Mouse (Mus musculus): ENCODE measurements around the gene Taok2. TPM values are rescaled to one million over a fixed set of nuclear protein-coding genes. Genes with fewer than 3 reads are reported as not detected.
A peak's percentile ranks its signal among the peaks of the same experiment; 100 is the strongest.

The Taok2 gene
- polyA plus RNA-seq (2015; fragmentation: Nextera tagmentation; extraction: Ambion mirVana): 55.8 and 58.3 TPM in 2 replicates

GRCm38 (mm10) chr7:126884286-126885164 is at the start of gene Taok2:
Gene Taok2, minus strand, starts transcription at chr7:126884703.
- peak within 1 kb of the TSS; percentile 95 for H3K27ac ChIP-seq (ENCODE audit: low read length)
- no peaks in the 10 kb centered on the region for H3K9me3 ChIP-seq (ENCODE audit: control insufficient read depth, low read length)
- H3K4me3 ChIP-seq (ENCODE audit: low read length): peak within 1 kb of the TSS; percentile 76
- H3K27me3 ChIP-seq (ENCODE audit: control insufficient read depth, insufficient read depth, low read depth, low read length): no peaks in the 10 kb centered on the region
- H3K9ac ChIP-seq (ENCODE audit: low read length): peak within 1 kb of the TSS; percentile 88
- under 1% methylated on average over 54 of the region's 56 CpGs for WGBS
- H3K4me2 ChIP-seq (ENCODE audit: low read depth, low read length): peak within 1 kb of the TSS; percentile 65
- peaks cover 19% of the 10 kb centered on the region for H3K4me1 ChIP-seq (replicated peaks; ENCODE audit: control insufficient read depth, insufficient read depth, low read length)
- H3K36me3 ChIP-seq (ENCODE audit: control insufficient read depth, insufficient read depth, low read length): peaks cover 4% of the 10 kb centered on the region
- ATAC-seq (ENCODE audit: low read depth): peak; percentile 98

GRCm38 (mm10) chr7:126932652-126933051 is 48.1 kb upstream of the Taok2 start:
- 83% methylated on average over 2 of the region's 2 CpGs for WGBS
- no peak overlapping the region for H3K27ac ChIP-seq (ENCODE audit: low read length)
- H3K9me3 ChIP-seq (ENCODE audit: control insufficient read depth, low read length): no peaks in the 10 kb centered on the region
- no peaks in the 10 kb centered on the region for H3K27me3 ChIP-seq (ENCODE audit: control insufficient read depth, insufficient read depth, low read depth, low read length)
- no peak overlapping the region for H3K4me3 ChIP-seq (ENCODE audit: low read length)
- ATAC-seq (ENCODE audit: low read depth): no peak
- H3K36me3 ChIP-seq (ENCODE audit: control insufficient read depth, insufficient read depth, low read length): peaks cover 9% of the 10 kb centered on the region
- H3K4me2 ChIP-seq (ENCODE audit: low read depth, low read length): no peak overlapping the region
- no peak overlapping the region for H3K9ac ChIP-seq (ENCODE audit: low read length)
- H3K4me1 ChIP-seq (replicated peaks; ENCODE audit: control insufficient read depth, insufficient read depth, low read length): peaks cover 7% of the 10 kb centered on the region

GRCm38 (mm10) chr7:126929046-126929445 is 44.5 kb upstream of the Taok2 start:
- no peaks in the 10 kb centered on the region for H3K36me3 ChIP-seq (ENCODE audit: control insufficient read depth, insufficient read depth, low read length)
- peaks cover 7% of the 10 kb centered on the region for H3K4me1 ChIP-seq (replicated peaks; ENCODE audit: control insufficient read depth, insufficient read depth, low read length)
- no peaks in the 10 kb centered on the region for H3K27me3 ChIP-seq (ENCODE audit: control insufficient read depth, insufficient read depth, low read depth, low read length)
- H3K9me3 ChIP-seq (ENCODE audit: control insufficient read depth, low read length): no peaks in the 10 kb centered on the region
- peak overlapping the region; percentile 93 for H3K4me3 ChIP-seq (ENCODE audit: low read length)
- peak overlapping the region; percentile 73 for H3K27ac ChIP-seq (ENCODE audit: low read length)
- peak; percentile 68 for ATAC-seq (ENCODE audit: low read depth)
- WGBS: under 1% methylated on average over 24 of the region's 27 CpGs
- H3K9ac ChIP-seq (ENCODE audit: low read length): peak overlapping the region; percentile 87
- H3K4me2 ChIP-seq (ENCODE audit: low read depth, low read length): peak overlapping the region; percentile 97

- Histone ChIP-seq H3K4me1 (replicated peaks; ENCODE audit: control insufficient read depth, insufficient read depth, low read length) (peaks cover 7% of the 10 kb centered on the region), H3K4me3 (ENCODE audit: low read length) (peak within 1 kb of the TSS; percentile 93), H3K36me3 (ENCODE audit: control insufficient read depth, insufficient read depth, low read length) (no peaks in the 10 kb centered on the region), H3K27ac (ENCODE audit: low read length) (peak within 1 kb of the TSS; percentile 73), H3K9me3 (ENCODE audit: control insufficient read depth, low read length) (no peaks in the 10 kb centered on the region), H3K27me3 (ENCODE audit: control insufficient read depth, insufficient read depth, low read depth, low read length) (no peaks in the 10 kb centered on the region), H3K4me2 (ENCODE audit: low read depth, low read length) (peak within 1 kb of the TSS; percentile 97), H3K9ac (ENCODE audit: low read length) (peak within 1 kb of the TSS; percentile 87)
- 3% methylated on average over 53 of the region's 56 CpGs for WGBS
- ATAC-seq (ENCODE audit: low read depth): peak; percentile 99
Measured at GRCm38 (mm10) chr7:126928384-126929037, 44.0 kb upstream of the Taok2 start, which contains the start of gene Kctd13. Gene Kctd13, plus strand, starts transcription at chr7:126928879.

- peaks cover 7% of the 10 kb centered on the region for H3K4me1 ChIP-seq (replicated peaks; ENCODE audit: control insufficient read depth, insufficient read depth, low read length)
- H3K9me3 ChIP-seq (ENCODE audit: control insufficient read depth, low read length): no peaks in the 10 kb centered on the region
- no peaks in the 10 kb centered on the region for H3K36me3 ChIP-seq (ENCODE audit: control insufficient read depth, insufficient read depth, low read length)
- ATAC-seq (ENCODE audit: low read depth): no peak
- WGBS: 21% methylated on average over 3 of the region's 3 CpGs
- H3K4me2 ChIP-seq (ENCODE audit: low read depth, low read length): no peak overlapping the region
- no peak overlapping the region for H3K27ac ChIP-seq (ENCODE audit: low read length)
- no peaks in the 10 kb centered on the region for H3K27me3 ChIP-seq (ENCODE audit: control insufficient read depth, insufficient read depth, low read depth, low read length)
- no peak overlapping the region for H3K9ac ChIP-seq (ENCODE audit: low read length)
- H3K4me3 ChIP-seq (ENCODE audit: low read length): no peak overlapping the region
Measured at GRCm38 (mm10) chr7:126926299-126926698, 41.8 kb upstream of the Taok2 start.

GRCm38 (mm10) chr7:126923999-126924398 is 39.5 kb upstream of the Taok2 start:
- no peak overlapping the region for H3K4me2 ChIP-seq (ENCODE audit: low read depth, low read length)
- H3K4me1 ChIP-seq (replicated peaks; ENCODE audit: control insufficient read depth, insufficient read depth, low read length): no peaks in the 10 kb centered on the region
- no peaks in the 10 kb centered on the region for H3K27me3 ChIP-seq (ENCODE audit: control insufficient read depth, insufficient read depth, low read depth, low read length)
- no peak for ATAC-seq (ENCODE audit: low read depth)
- H3K27ac ChIP-seq (ENCODE audit: low read length): no peak overlapping the region
- no peaks in the 10 kb centered on the region for H3K36me3 ChIP-seq (ENCODE audit: control insufficient read depth, insufficient read depth, low read length)
- H3K4me3 ChIP-seq (ENCODE audit: low read length): no peak overlapping the region
- no peak overlapping the region for H3K9ac ChIP-seq (ENCODE audit: low read length)
- 64% methylated on average over 5 of the region's 5 CpGs for WGBS
- no peaks in the 10 kb centered on the region for H3K9me3 ChIP-seq (ENCODE audit: control insufficient read depth, low read length)

- Histone ChIP-seq H3K4me3 (ENCODE audit: low read length) (no peak within 1 kb of the TSS), H3K4me2 (ENCODE audit: low read depth, low read length) (no peak within 1 kb of the TSS), H3K36me3 (ENCODE audit: control insufficient read depth, insufficient read depth, low read length) (no peaks in the 10 kb centered on the region), H3K9me3 (ENCODE audit: control insufficient read depth, low read length) (no peaks in the 10 kb centered on the region), H3K9ac (ENCODE audit: low read length) (no peak within 1 kb of the TSS), H3K4me1 (replicated peaks; ENCODE audit: control insufficient read depth, insufficient read depth, low read length) (no peaks in the 10 kb centered on the region), H3K27me3 (ENCODE audit: control insufficient read depth, insufficient read depth, low read depth, low read length) (no peaks in the 10 kb centered on the region), H3K27ac (ENCODE audit: low read length) (no peak within 1 kb of the TSS)
- ATAC-seq (ENCODE audit: low read depth): peak; percentile 38; the same call in 1 of the 2 replicates
- WGBS: 36% methylated on average over 5 of the region's 5 CpGs
Measured at GRCm38 (mm10) chr7:126922624-126923060, 38.1 kb upstream of the Taok2 start, which contains the start of gene Tmem219. Gene Tmem219, minus strand, starts transcription at chr7:126922917.

- no peak for ATAC-seq (ENCODE audit: low read depth)
- Histone ChIP-seq H3K36me3 (ENCODE audit: control insufficient read depth, insufficient read depth, low read length) (no peaks in the 10 kb centered on the region), H3K27ac (ENCODE audit: low read length) (no peak overlapping the region), H3K4me2 (ENCODE audit: low read depth, low read length) (no peak overlapping the region), H3K4me1 (replicated peaks; ENCODE audit: control insufficient read depth, insufficient read depth, low read length) (no peaks in the 10 kb centered on the region), H3K9me3 (ENCODE audit: control insufficient read depth, low read length) (no peaks in the 10 kb centered on the region), H3K9ac (ENCODE audit: low read length) (no peak overlapping the region), H3K27me3 (ENCODE audit: control insufficient read depth, insufficient read depth, low read depth, low read length) (no peaks in the 10 kb centered on the region), H3K4me3 (ENCODE audit: low read length) (no peak overlapping the region)
- 58% methylated on average over 2 of the region's 2 CpGs for WGBS
Measured at GRCm38 (mm10) chr7:126921563-126921962, 37.1 kb upstream of the Taok2 start.

- no peak for ATAC-seq (ENCODE audit: low read depth)
- Histone ChIP-seq H3K4me3 (ENCODE audit: low read length) (no peak overlapping the region), H3K27ac (ENCODE audit: low read length) (no peak overlapping the region), H3K4me1 (replicated peaks; ENCODE audit: control insufficient read depth, insufficient read depth, low read length) (no peaks in the 10 kb centered on the region), H3K9me3 (ENCODE audit: control insufficient read depth, low read length) (no peaks in the 10 kb centered on the region), H3K9ac (ENCODE audit: low read length) (no peak overlapping the region), H3K27me3 (ENCODE audit: control insufficient read depth, insufficient read depth, low read depth, low read length) (no peaks in the 10 kb centered on the region), H3K4me2 (ENCODE audit: low read depth, low read length) (no peak overlapping the region), H3K36me3 (ENCODE audit: control insufficient read depth, insufficient read depth, low read length) (no peaks in the 10 kb centered on the region)
- WGBS: 64% methylated on average over 4 of the region's 4 CpGs
Measured at GRCm38 (mm10) chr7:126919973-126920372, 35.5 kb upstream of the Taok2 start.

All from lung, embryonic 16.5 days (tissue).